Mouse (Mus musculus) erythroblast, embryonic 14.5 days (primary cell): ENCODE data around the gene Psme2.

Source experiments
- GATA1 ChIP-seq: IDR thresholded peaks from 2 replicates; pipeline ENCODE4 v1.6.1; 2012; ENCODE audit warnings: low read length, inconsistent platforms, mixed read lengths
- TAL1 ChIP-seq: IDR thresholded peaks from 3 replicates; pipeline ENCODE4 v1.6.1; 2012; ENCODE audit warnings: low read length, inconsistent platforms, mixed read lengths

DNA sequence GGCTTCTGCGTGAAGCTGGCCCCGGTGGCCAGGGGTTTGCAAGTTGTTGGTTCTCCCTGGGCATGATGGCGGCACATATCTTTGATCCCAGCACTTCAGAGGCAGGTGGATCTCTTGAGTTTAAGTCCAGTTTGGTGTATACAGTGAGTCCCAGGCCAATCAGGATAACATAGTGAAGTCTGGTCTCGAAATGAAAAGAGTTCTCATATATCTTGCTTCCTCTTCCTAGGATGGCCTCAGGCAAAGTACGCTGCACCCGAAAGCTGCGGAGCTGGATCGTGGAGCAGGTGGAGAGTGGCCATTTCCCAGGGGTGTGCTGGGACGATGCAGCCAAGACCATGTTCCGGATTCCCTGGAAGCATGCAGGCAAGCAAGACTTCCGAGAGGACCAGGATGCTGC is 13.9 kb upstream of the Psme2 start:
- no peak for TF ChIP-seq GATA1
- TF ChIP-seq TAL1 = no peak
